Mouse (Mus musculus): Measurements from ENCODE around the gene Doxl2. TPM values are rescaled to one million over a fixed set of nuclear protein-coding genes. Genes with fewer than 3 reads are reported as not detected.

Gene Doxl2
- not detected in 2 replicates for polyA plus RNA-seq (2014; fragmentation: Nextera tagmentation; extraction: Ambion mirVana)

GRCm38 (mm10) chr6:48974663-48975062, at the start of gene Doxl2:
Gene Doxl2 (plus strand): TSS chr6:48974963.
- WGBS = 91% methylated on average over 2 of the region's 2 CpGs
- no peaks in the 10 kb centered on the region for H3K36me3 ChIP-seq (ENCODE audit: control insufficient read depth, insufficient read depth, low read length)

DNA sequence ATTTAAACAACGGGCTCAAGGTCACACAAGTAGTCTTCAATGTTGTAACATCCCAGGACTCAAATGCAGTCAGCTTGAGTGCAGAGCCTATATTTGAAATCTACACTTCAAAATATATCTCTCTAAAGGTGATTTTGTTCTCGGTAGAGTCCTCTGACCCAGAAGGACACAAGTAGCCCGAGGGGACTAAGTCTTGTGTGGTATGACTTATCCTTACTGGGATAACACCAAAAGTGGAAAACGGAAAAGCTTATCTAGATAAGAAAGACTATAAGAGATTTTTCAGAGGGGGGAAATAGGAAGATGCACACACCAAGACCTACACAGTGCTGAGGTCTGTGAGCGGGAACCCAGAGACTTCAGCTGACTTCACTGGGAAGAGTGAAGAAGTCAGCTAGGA, 45.2 kb upstream of the Doxl2 start, which contains the start of gene 1600015I10Rik:
Gene 1600015I10Rik, plus strand, starts transcription at position 301 of the 400 bp plus-strand sequence.
- ATAC-seq (ENCODE audit: insufficient read depth, low FRiP score, low TSS enrichment) (no peak), DNase-seq (ENCODE audit: low spot score) (no peak)
- Histone ChIP-seq H3K27me3 (ENCODE audit: control insufficient read depth, insufficient read depth, low read length) (no peaks in the 10 kb centered on the region), H3K4me2 (ENCODE audit: low read depth) (no peak within 1 kb of the TSS), H3K36me3 (ENCODE audit: control insufficient read depth, insufficient read depth, low read length) (no peaks in the 10 kb centered on the region), H3K9ac (ENCODE audit: low read length) (no peak within 1 kb of the TSS), H3K9me3 (ENCODE audit: control insufficient read depth, low read length) (no peaks in the 10 kb centered on the region), H3K27ac (ENCODE audit: low read depth, low read length) (no peak within 1 kb of the TSS), H3K4me1 (ENCODE audit: control insufficient read depth, insufficient read depth, low read length) (no peaks in the 10 kb centered on the region), H3K4me3 (ENCODE audit: low read depth, low read length) (no peak within 1 kb of the TSS)
- 91% methylated on average over 5 of the region's 5 CpGs for WGBS

More at GRCm38 (mm10) chr6:48974663-48975062, at the start of gene Doxl2:
- no peaks in the 10 kb centered on the region for H3K27me3 ChIP-seq (ENCODE audit: control insufficient read depth, insufficient read depth, low read length)
- no peak within 1 kb of the TSS for H3K4me3 ChIP-seq (ENCODE audit: low read depth, low read length)
- no peak for ATAC-seq (ENCODE audit: insufficient read depth, low FRiP score, low TSS enrichment)
- DNase-seq (ENCODE audit: low spot score) = no peak
- no peak within 1 kb of the TSS for H3K27ac ChIP-seq (ENCODE audit: low read depth, low read length)
- H3K4me2 ChIP-seq (ENCODE audit: low read depth) = no peak within 1 kb of the TSS
- no peak within 1 kb of the TSS for H3K9ac ChIP-seq (ENCODE audit: low read length)
- no peaks in the 10 kb centered on the region for H3K9me3 ChIP-seq (ENCODE audit: control insufficient read depth, low read length)
- no peaks in the 10 kb centered on the region for H3K4me1 ChIP-seq (ENCODE audit: control insufficient read depth, insufficient read depth, low read length)

GRCm38 (mm10) chr6:48949596-48949995, 25.2 kb upstream of the Doxl2 start:
- no peaks in the 10 kb centered on the region; the same call in 1 of the 2 replicates for H3K9me3 ChIP-seq (ENCODE audit: control insufficient read depth, low read length)
- no peaks in the 10 kb centered on the region for H3K36me3 ChIP-seq (ENCODE audit: control insufficient read depth, insufficient read depth, low read length)
- DNase-seq (ENCODE audit: low spot score) (no peak), ATAC-seq (ENCODE audit: insufficient read depth, low FRiP score, low TSS enrichment) (no peak)
- 86% methylated on average over 2 of the region's 2 CpGs for WGBS
- no peak overlapping the region for H3K4me2 ChIP-seq (ENCODE audit: low read depth)
- H3K9ac ChIP-seq (ENCODE audit: low read length) = no peak overlapping the region
- no peak overlapping the region for H3K4me3 ChIP-seq (ENCODE audit: low read depth, low read length)
- no peak overlapping the region for H3K27ac ChIP-seq (ENCODE audit: low read depth, low read length)
- H3K27me3 ChIP-seq (ENCODE audit: control insufficient read depth, insufficient read depth, low read length) = no peaks in the 10 kb centered on the region
- no peaks in the 10 kb centered on the region for H3K4me1 ChIP-seq (ENCODE audit: control insufficient read depth, insufficient read depth, low read length)

DNA sequence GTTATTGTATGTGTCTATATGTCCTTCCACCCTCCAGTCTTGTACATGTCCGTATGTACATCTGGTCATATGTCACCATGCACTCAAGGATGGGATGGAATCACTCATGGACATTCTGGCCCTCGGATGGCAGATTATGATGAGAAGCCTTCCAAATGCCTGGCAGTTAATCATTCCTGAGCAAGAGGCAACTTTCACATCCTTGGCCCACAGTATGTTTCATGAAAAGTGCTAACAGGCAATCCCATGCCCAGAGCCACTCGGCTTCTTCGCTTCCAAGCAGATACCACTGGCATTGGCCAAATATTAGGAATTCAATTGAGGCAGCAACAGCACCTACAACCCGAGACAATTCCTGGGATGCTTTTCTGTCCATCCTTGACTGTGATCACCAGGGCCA, 24.1 kb upstream of the Doxl2 start:
- no peak overlapping the region for H3K27ac ChIP-seq (ENCODE audit: low read depth, low read length)
- no peaks in the 10 kb centered on the region for H3K4me1 ChIP-seq (ENCODE audit: control insufficient read depth, insufficient read depth, low read length)
- no peaks in the 10 kb centered on the region for H3K36me3 ChIP-seq (ENCODE audit: control insufficient read depth, insufficient read depth, low read length)
- 86% methylated on average over 5 of the region's 5 CpGs for WGBS
- ATAC-seq (ENCODE audit: insufficient read depth, low FRiP score, low TSS enrichment) (no peak), DNase-seq (ENCODE audit: low spot score) (no peak)
- H3K9ac ChIP-seq (ENCODE audit: low read length) = no peak overlapping the region
- no peaks in the 10 kb centered on the region for H3K9me3 ChIP-seq (ENCODE audit: control insufficient read depth, low read length)
- no peak overlapping the region for H3K4me3 ChIP-seq (ENCODE audit: low read depth, low read length)
- H3K27me3 ChIP-seq (ENCODE audit: control insufficient read depth, insufficient read depth, low read length) = no peaks in the 10 kb centered on the region
- H3K4me2 ChIP-seq (ENCODE audit: low read depth) = no peak overlapping the region

GRCm38 (mm10) chr6:48951630-48952029, 23.1 kb upstream of the Doxl2 start:
- Histone ChIP-seq H3K9me3 (ENCODE audit: control insufficient read depth, low read length) (no peaks in the 10 kb centered on the region), H3K4me1 (ENCODE audit: control insufficient read depth, insufficient read depth, low read length) (no peaks in the 10 kb centered on the region), H3K27me3 (ENCODE audit: control insufficient read depth, insufficient read depth, low read length) (no peaks in the 10 kb centered on the region), H3K4me3 (ENCODE audit: low read depth, low read length) (no peak overlapping the region), H3K4me2 (ENCODE audit: low read depth) (no peak overlapping the region), H3K36me3 (ENCODE audit: control insufficient read depth, insufficient read depth, low read length) (no peaks in the 10 kb centered on the region), H3K27ac (ENCODE audit: low read depth, low read length) (no peak overlapping the region), H3K9ac (ENCODE audit: low read length) (no peak overlapping the region)
- ATAC-seq (ENCODE audit: insufficient read depth, low FRiP score, low TSS enrichment) (no peak), DNase-seq (ENCODE audit: low spot score) (no peak)
- 90% methylated on average over 6 of the region's 6 CpGs for WGBS

- Histone ChIP-seq H3K4me1 (ENCODE audit: control insufficient read depth, insufficient read depth, low read length) (no peaks in the 10 kb centered on the region), H3K36me3 (ENCODE audit: control insufficient read depth, insufficient read depth, low read length) (no peaks in the 10 kb centered on the region), H3K9ac (ENCODE audit: low read length) (no peak overlapping the region), H3K27me3 (ENCODE audit: control insufficient read depth, insufficient read depth, low read length) (no peaks in the 10 kb centered on the region), H3K9me3 (ENCODE audit: control insufficient read depth, low read length) (no peaks in the 10 kb centered on the region), H3K27ac (ENCODE audit: low read depth, low read length) (no peak overlapping the region), H3K4me3 (ENCODE audit: low read depth, low read length) (no peak overlapping the region), H3K4me2 (ENCODE audit: low read depth) (no peak overlapping the region)
- WGBS = 84% methylated on average over 5 of the region's 5 CpGs
- ATAC-seq (ENCODE audit: insufficient read depth, low FRiP score, low TSS enrichment) = no peak
- DNase-seq (ENCODE audit: low spot score) = no peak
Observed at GRCm38 (mm10) chr6:48953220-48953619, 21.5 kb upstream of the Doxl2 start.

DNA sequence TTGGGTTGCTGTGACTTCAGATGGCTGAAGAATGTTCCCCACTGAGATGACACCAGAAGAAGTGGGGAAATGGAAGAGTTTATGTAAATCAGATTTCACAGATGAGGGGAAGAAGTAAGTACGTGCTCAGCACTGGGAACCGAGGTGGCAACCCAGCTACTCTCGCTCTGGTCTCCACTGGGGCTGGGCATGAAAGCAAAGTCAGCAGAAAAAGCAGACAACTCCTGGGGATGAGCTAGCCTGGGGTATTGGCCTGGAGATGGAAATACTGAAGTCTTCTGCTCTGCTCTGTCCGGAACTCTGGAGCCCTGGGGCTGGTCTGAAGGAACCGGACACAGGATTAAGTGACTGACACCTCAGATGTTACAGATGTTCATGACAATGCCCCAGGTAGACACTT, 20.6 kb upstream of the Doxl2 start:
- H3K4me2 ChIP-seq (ENCODE audit: low read depth) = no peak overlapping the region
- H3K9me3 ChIP-seq (ENCODE audit: control insufficient read depth, low read length) = no peaks in the 10 kb centered on the region
- H3K27me3 ChIP-seq (ENCODE audit: control insufficient read depth, insufficient read depth, low read length) = no peaks in the 10 kb centered on the region
- ATAC-seq (ENCODE audit: insufficient read depth, low FRiP score, low TSS enrichment) (no peak), DNase-seq (ENCODE audit: low spot score) (no peak)
- no peaks in the 10 kb centered on the region for H3K4me1 ChIP-seq (ENCODE audit: control insufficient read depth, insufficient read depth, low read length)
- no peak overlapping the region for H3K27ac ChIP-seq (ENCODE audit: low read depth, low read length)
- whole genome bisulfite sequencing = 86% methylated on average over 5 of the region's 5 CpGs
- no peaks in the 10 kb centered on the region for H3K36me3 ChIP-seq (ENCODE audit: control insufficient read depth, insufficient read depth, low read length)
- H3K9ac ChIP-seq (ENCODE audit: low read length) = no peak overlapping the region
- no peak overlapping the region for H3K4me3 ChIP-seq (ENCODE audit: low read depth, low read length)

- H3K27me3 ChIP-seq (ENCODE audit: control insufficient read depth, insufficient read depth, low read length) = no peaks in the 10 kb centered on the region
- no peak overlapping the region for H3K4me3 ChIP-seq (ENCODE audit: low read depth, low read length)
- no peak overlapping the region for H3K9ac ChIP-seq (ENCODE audit: low read length)
- no peaks in the 10 kb centered on the region for H3K9me3 ChIP-seq (ENCODE audit: control insufficient read depth, low read length)
- H3K27ac ChIP-seq (ENCODE audit: low read depth, low read length) = no peak overlapping the region
- whole genome bisulfite sequencing = 41% methylated on average over 1 of the region's 1 CpGs
- ATAC-seq (ENCODE audit: insufficient read depth, low FRiP score, low TSS enrichment) (no peak), DNase-seq (ENCODE audit: low spot score) (peak; percentile 38)
- H3K4me1 ChIP-seq (ENCODE audit: control insufficient read depth, insufficient read depth, low read length) = no peaks in the 10 kb centered on the region
- no peak overlapping the region for H3K4me2 ChIP-seq (ENCODE audit: low read depth)
- H3K36me3 ChIP-seq (ENCODE audit: control insufficient read depth, insufficient read depth, low read length) = no peaks in the 10 kb centered on the region
Observed at GRCm38 (mm10) chr6:48954946-48955345, 19.8 kb upstream of the Doxl2 start.

- WGBS = 89% methylated on average over 4 of the region's 4 CpGs
- Histone ChIP-seq H3K9me3 (ENCODE audit: control insufficient read depth, low read length) (no peaks in the 10 kb centered on the region), H3K4me3 (ENCODE audit: low read depth, low read length) (no peak overlapping the region), H3K27me3 (ENCODE audit: control insufficient read depth, insufficient read depth, low read length) (no peaks in the 10 kb centered on the region), H3K4me1 (ENCODE audit: control insufficient read depth, insufficient read depth, low read length) (no peaks in the 10 kb centered on the region), H3K4me2 (ENCODE audit: low read depth) (no peak overlapping the region), H3K9ac (ENCODE audit: low read length) (no peak overlapping the region), H3K36me3 (ENCODE audit: control insufficient read depth, insufficient read depth, low read length) (no peaks in the 10 kb centered on the region), H3K27ac (ENCODE audit: low read depth, low read length) (no peak overlapping the region)
- DNase-seq (ENCODE audit: low spot score) (no peak), ATAC-seq (ENCODE audit: insufficient read depth, low FRiP score, low TSS enrichment) (no peak)
Observed at GRCm38 (mm10) chr6:48956785-48957184, 18.0 kb upstream of the Doxl2 start.
